Mouse (Mus musculus): Measurements from ENCODE around the gene Ripor3.

DNA sequence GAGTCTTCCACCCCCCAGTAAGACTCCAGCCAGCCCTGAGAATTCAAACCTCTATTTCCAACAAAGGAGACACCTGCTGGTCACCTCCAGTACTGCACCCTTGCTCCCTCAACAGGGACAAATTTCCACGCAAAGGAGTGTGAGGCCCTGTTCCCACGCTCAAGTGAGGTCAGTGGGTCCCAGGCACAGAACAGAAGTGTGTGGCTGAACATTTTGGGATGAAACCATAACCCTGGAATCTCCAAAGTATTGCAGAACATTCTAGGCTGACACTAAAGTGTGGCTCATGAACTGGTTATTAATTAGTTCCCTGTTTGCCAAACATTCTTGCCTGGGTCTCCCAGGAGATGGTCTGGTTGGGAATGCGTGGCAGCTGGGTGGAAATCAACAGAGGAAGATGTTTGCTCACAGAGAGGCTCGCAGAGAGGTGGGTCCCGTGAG lies 6.6 kb upstream of the Ripor3 start:
- TF ChIP-seq CTCF (IDR thresholded peaks at IDR 0.05) = peak; percentile 92
- TF ChIP-seq EP300 (IDR thresholded peaks at IDR 0.05) = no peak

Measured in lung, postnatal 0 days (tissue).